8 mouse cellular contexts compared by ENCODE assay signal in genomic region chr13:93922566-93922910, GRCm38 (mm10).
DNase-seq lines count a peak whose midpoint lies in the region; ATAC-seq and TF ChIP-seq lines count a peak whose summit lies in the region.

No protein-coding gene starts in this region.

- H3K4me1 ChIP-seq in lung, embryonic 14.5 days (ENCODE audit: insufficient read depth), result peaks cover 18% of the 10 kb centered on the region
- H3K4me1 ChIP-seq in lung, adult 2 months (ENCODE audit: control insufficient read depth, insufficient read depth, low read length), result no peaks in the 10 kb centered on the region; the same call in 1 of the 2 replicates
- no peaks in the 10 kb centered on the region for H3K4me1 ChIP-seq in forebrain, embryonic 11.5 days (replicated peaks; ENCODE audit: control insufficient read depth, insufficient read depth, low read length)
- no peaks in the 10 kb centered on the region for H3K4me1 ChIP-seq in forebrain, embryonic 14.5 days (ENCODE audit: control insufficient read depth, insufficient read depth, low read length)

- no peak overlapping the region for H3K4me3 ChIP-seq in lung, embryonic 14.5 days (ENCODE audit: low read depth, low read length)
- no peak overlapping the region for H3K4me3 ChIP-seq in lung, adult 2 months (replicated peaks; ENCODE audit: extremely low read depth, low read depth, low read length)
- no peak overlapping the region for H3K4me3 ChIP-seq in forebrain, embryonic 11.5 days (ENCODE audit: low read depth, low read length)
- no peak overlapping the region for H3K4me3 ChIP-seq in forebrain, embryonic 14.5 days (ENCODE audit: low read depth, low read length)

- H3K36me3 ChIP-seq in lung, embryonic 14.5 days (ENCODE audit: insufficient read depth), result no peaks in the 10 kb centered on the region
- no peaks in the 10 kb centered on the region for H3K36me3 ChIP-seq in splenic B cell, adult 2 months (ENCODE audit: control insufficient read depth, insufficient read depth, low read length, poor library complexity, severe bottlenecking)
- no peaks in the 10 kb centered on the region for H3K36me3 ChIP-seq in forebrain, embryonic 11.5 days (ENCODE audit: control insufficient read depth, insufficient read depth, low read length)
- H3K36me3 ChIP-seq in forebrain, embryonic 14.5 days (ENCODE audit: control insufficient read depth, insufficient read depth, low read length), result no peaks in the 10 kb centered on the region

- no peak overlapping the region for H3K9ac ChIP-seq in lung, embryonic 14.5 days
- H3K9ac ChIP-seq in forebrain, embryonic 11.5 days (ENCODE audit: low read length), result no peak overlapping the region
- H3K9ac ChIP-seq in forebrain, embryonic 14.5 days (ENCODE audit: low read length), result no peak overlapping the region

- no peaks in the 10 kb centered on the region for H3K27me3 ChIP-seq in lung, embryonic 14.5 days (ENCODE audit: insufficient read depth, low read length)
- H3K27me3 ChIP-seq in splenic B cell, adult 2 months (ENCODE audit: control insufficient read depth, insufficient read depth, low read length, poor library complexity, severe bottlenecking), result no peaks in the 10 kb centered on the region
- H3K27me3 ChIP-seq in forebrain, embryonic 11.5 days (ENCODE audit: control insufficient read depth, insufficient read depth, low read length), result no peaks in the 10 kb centered on the region
- no peaks in the 10 kb centered on the region for H3K27me3 ChIP-seq in forebrain, embryonic 14.5 days (replicated peaks; ENCODE audit: control insufficient read depth, insufficient read depth, low read length)

- no peak for TF ChIP-seq CTCF in lung, embryonic 14.5 days (IDR thresholded peaks at IDR 0.05; ENCODE audit: low read depth)
- TF ChIP-seq CTCF in lung, adult 2 months (IDR thresholded peaks at IDR 0.05; ENCODE audit: insufficient read depth, low read length), result no peak

- H3K4me2 ChIP-seq in lung, embryonic 14.5 days, result no peak overlapping the region
- no peak overlapping the region for H3K4me2 ChIP-seq in forebrain, embryonic 11.5 days (ENCODE audit: low read depth, low read length, severe bottlenecking)
- no peak overlapping the region for H3K4me2 ChIP-seq in forebrain, embryonic 14.5 days (ENCODE audit: low read length)

- H3K27ac ChIP-seq in lung, embryonic 14.5 days (ENCODE audit: low read depth), result peak overlapping the region; percentile 47
- no peak overlapping the region for H3K27ac ChIP-seq in forebrain, embryonic 11.5 days (ENCODE audit: low read depth, low read length)
- no peak overlapping the region for H3K27ac ChIP-seq in forebrain, embryonic 14.5 days (ENCODE audit: low read depth, low read length)

- TF ChIP-seq POLR2A in lung, adult 2 months (IDR thresholded peaks at IDR 0.05; ENCODE audit: borderline replicate concordance, extremely low read depth, low read depth, low read length), result no peak

- 32% methylated on average over 7 of the region's 7 CpGs for WGBS in lung, embryonic 14.5 days
- 30% methylated on average over 7 of the region's 7 CpGs for WGBS in lung, adult 2 months
- WGBS in forebrain, embryonic 11.5 days, result 89% methylated on average over 7 of the region's 7 CpGs
- WGBS in forebrain, embryonic 14.5 days, result 92% methylated on average over 7 of the region's 7 CpGs

- no peak for ATAC-seq in lung, embryonic 14.5 days (ENCODE audit: insufficient read depth)
- ATAC-seq in common myeloid progenitor, adult 5-6 weeks (replicated peaks; ENCODE audit: low read depth, poor library complexity, severe bottlenecking), result peak; percentile 95
- ATAC-seq in forebrain, embryonic 11.5 days (replicated peaks; ENCODE audit: low FRiP score), result no peak
- ATAC-seq in forebrain, embryonic 14.5 days, result no peak

- H3K9me3 ChIP-seq in lung, embryonic 14.5 days (ENCODE audit: low read depth, low read length), result no peaks in the 10 kb centered on the region
- no peaks in the 10 kb centered on the region for H3K9me3 ChIP-seq in forebrain, embryonic 11.5 days (ENCODE audit: control insufficient read depth, low read length)
- no peaks in the 10 kb centered on the region for H3K9me3 ChIP-seq in forebrain, embryonic 14.5 days (replicated peaks; ENCODE audit: control insufficient read depth, low read length)

- peak; percentile 80 for DNase-seq in lung, embryonic 14.5 days
- no peak for DNase-seq in lung, adult 2 months
- DNase-seq in kidney, postnatal 14 days, result peak; percentile 76
- peak; percentile 12 for DNase-seq in splenic B cell, adult 2 months (ENCODE audit: low read depth, low spot score)
- DNase-seq in forebrain, embryonic 11.5 days (ENCODE audit: low spot score), result no peak
- no peak for DNase-seq in cerebellum, postnatal 10 days
- DNase-seq in forebrain, embryonic 14.5 days (ENCODE audit: low spot score), result no peak

Comparison
In these comparisons a context has a peak if more than half of its experiments do, and no peak if none do; other contexts are left out.
1. DNase-seq: peak in lung, embryonic 14.5 days (single experiment), kidney, postnatal 14 days (single experiment) and splenic B cell, adult 2 months (single experiment); none in lung, adult 2 months (single experiment), forebrain, embryonic 11.5 days (single experiment), cerebellum, postnatal 10 days (0 of 2) and forebrain, embryonic 14.5 days (single experiment).